Mouse (Mus musculus): ENCODE data around the gene Slc35e3.

Slc35e3 gene

DNA sequence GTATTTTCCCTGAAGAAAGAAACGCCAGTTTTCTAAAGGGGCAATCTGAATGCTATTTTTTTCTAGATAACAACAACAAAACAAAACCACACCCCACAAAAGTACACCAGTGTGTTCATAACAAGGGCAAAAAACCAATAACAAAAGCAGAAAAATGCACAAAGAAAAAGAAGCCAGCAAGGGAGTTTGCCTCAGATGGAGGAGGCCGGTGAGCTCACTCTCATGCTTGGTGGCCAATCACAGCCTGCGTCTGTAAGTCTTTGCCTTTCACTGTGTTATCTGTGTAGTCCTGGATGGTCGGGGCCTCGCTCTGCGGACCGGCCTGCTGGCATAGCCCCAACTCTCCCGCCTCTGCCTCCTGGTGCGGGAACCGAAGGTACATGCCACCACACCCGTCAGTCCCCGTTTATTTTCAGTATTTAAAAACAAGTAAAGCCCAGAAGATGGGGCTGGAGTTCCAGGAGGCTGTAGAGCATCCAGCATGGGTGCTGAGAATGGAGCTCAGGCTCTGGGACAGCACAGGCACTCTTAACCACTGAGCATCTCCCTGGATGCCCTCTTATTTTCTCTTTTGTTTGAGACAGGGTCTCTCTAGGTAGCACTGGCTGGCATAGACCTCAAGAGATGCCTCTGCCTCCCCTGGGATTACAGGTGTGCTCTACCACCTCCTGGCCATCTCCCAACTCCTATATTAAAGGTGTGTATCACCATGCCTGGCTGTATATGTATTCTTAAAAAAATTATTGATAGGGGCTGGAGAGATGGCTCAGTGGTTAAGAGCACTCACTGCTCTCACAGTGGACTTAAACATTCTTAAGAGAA lies 30.3 kb upstream of the Slc35e3 start:
- DNase-seq: no peak

DNA sequence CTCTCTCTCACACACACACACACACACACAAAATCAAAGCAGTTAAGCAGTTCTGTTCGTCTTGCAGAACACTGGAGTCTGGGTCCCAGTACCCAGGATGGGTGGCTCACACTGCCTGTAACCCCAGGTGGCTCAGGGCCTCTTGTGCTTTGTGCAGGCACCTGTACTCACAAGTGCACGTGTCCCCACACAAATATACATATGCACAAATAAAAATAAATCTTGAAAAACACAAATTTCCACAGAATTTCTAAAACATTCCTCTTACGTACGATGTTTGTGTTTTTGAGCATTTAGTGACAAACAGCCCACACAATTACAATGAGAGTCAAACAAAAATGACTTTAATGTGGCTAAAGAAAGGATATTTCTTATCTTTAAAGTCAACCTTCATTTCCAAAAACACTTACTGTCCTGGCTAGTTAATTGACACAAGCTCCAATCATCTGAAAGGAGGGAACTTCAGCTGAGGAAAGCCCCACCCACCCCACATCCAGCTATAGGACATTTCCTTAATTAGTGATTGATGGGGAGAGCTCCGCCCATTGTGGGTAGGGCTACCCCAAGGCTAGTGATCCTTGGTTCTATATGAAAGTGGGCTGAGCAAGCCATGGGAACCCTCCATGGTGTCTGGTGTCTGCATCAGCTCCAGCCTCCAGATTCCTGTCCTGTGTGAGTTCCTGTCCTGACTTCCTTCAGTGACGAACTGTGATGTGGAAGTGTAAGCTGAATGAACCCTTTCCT lies 29.4 kb upstream of the Slc35e3 start:
- DNase-seq: no peak

DNA sequence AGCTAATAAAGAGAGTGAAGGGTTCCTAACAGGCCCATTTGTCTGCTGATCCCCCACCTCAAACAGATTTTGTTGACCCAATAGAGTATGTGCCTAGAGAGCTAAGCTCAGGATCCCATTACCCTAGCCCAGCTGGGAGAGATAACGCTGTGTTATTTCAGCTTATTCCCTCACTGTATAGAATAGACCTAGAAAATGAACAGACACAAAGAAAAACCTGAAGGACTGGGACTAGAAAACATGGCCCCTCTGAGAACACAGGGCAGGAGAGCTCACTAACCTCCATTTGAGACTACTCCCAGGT lies 28.6 kb upstream of the Slc35e3 start:
- no peak for DNase-seq

DNA sequence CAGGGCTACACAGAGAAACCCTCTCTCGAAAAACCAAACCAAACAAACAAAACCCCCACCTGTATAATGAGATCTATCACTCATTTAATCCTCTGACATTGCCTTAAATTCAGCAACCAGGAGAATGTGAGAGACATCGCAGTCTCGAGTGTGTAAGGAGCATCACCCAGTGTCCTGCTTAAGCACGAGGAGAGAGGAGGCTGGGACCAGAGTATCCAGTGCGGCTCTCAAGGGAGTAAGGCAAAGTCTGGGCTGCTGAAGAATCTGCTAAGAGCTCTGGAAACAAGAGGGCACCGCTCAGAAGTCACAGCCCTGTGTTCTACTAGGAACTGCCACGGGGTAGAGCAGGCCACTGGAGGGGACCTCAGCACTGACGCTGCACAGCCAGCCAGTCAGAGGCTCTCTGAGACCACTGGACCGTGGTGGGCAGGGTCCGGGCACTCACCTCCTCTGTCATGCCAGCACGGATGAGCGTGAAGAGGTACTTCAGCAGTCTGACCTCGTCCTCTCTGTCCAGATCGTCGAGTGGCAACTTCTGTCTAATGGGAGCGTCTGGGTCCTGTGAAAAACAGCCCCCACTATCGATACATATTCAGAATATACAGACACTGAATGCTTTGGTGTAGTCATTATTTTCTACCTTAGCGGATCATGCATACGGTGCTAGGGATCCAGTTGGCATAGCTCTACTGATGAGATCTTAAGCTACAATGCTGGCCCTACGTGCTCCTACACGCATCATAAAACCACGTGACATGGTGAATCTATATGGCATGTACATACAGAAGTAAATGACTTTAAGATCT lies 28.0 kb upstream of the Slc35e3 start:
- no peak for DNase-seq

DNA sequence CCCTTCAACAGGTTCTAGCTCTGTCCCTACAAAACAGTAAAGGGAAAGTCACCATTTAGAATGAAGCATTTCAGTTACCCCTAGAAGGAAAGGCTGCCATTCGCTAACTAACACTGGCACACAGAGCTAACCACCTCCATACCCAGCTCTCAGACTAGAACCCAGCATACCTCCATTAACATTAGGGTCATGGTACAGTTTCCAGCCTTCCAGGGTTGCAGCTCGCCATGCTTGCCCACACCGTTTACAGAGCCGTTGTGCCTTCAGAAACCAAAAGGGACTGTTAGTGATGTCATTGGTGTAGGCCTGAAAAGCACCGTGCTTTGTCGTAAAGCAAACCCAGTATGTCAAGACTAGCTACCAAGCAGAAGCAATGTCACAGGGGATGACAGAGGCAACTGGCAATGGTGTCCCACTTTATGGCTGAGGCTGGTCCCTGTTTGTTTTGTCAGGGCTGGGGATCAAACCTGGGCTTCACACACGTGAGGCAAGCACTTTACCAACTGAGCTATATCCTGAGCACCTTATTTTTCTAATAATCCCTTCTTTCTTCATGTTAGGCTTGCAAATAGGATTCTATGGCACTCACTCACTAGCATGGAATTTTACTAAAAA lies 27.0 kb upstream of the Slc35e3 start:
- no peak for DNase-seq

DNA sequence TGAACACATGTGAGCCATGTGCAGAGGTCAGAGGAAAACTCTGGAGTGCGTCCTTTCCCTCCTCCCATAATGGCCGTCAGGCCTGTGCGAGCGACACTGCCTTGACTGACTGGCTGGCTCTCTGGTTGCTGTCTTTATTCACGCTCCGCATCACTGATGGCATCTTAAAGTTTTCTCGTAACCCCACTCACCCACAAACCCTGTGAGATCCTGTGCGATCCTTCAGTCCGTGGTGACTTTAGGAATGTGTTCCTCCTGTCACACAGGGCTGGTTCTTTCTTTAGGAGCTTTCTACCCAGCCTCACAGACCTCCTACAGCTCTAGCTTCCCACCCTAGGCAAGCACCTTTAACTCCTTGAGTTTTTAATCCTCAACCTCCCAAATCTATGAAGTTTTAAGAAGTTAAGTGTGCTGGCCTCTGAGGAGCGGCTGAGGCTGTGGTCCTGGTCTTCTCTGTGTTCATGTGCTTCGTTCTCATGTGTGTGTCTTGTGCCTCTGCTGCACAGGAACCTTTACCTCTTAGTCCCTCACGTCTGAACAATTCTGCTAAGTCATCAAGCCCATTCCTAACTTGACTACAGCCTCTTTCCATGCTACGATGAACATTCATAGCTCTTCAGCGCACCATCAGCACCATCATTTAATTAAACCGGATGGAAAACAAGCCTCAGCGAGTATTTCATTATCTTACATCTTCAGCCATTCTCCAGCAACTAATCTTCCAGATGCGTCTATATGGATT lies 26.4 kb upstream of the Slc35e3 start:
- no peak for DNase-seq

DNA sequence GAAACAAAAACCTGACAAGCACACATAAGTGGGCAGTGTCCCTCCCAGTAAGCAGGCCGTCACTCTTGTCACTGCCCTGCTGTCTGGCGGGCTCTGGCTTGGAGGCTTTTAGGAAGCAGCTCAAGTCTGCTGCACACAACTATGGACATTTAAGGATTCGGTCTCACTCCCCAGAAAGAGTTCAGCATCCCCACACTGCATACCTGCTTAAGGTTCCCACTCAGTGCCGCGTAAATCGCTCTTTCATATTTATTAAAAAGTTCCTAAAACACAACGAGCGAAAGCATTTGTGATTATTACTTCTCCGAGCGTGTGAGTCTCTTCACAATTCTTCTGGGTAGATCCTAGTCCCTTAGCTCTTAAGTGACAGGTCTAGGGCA lies 25.0 kb upstream of the Slc35e3 start:
- no peak for DNase-seq

DNA sequence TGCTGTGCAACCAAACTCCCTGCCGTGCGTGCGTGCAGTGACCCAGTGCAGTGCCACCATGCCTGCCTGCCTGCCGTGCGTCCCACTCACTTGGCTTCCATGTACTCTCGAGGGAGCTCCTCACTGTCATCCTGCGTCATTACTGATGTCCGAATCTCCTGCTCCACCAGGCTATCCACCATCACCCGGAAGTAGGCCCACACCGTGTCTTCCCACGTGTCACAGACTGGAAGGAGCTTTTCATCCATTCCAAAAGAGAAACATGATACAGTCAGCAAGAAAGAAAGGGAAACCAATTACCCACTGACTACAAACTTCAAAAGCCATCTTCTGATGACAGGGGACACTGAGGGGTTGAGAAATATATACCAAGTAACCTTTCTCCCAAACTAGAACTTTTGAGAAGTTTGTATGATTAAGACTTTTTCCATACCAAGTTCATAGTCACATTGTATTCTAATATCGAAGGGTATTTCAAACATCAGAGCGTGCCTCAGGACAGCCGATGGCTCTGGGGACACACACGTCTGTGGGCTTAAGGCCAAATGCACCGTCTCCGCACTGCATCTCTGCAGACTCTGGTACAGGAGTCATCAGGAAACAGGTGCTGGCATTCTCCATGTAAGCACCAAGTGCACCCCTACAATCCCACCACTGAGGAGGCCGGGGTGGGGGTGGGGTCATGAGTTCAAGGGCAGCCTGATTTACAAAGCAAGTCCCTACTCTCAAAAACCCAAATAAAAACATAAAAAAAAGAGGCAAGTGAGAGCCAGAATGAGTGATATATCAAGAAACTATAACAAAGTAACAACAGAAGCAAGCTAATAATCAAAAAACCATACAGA lies 24.3 kb upstream of the Slc35e3 start:
- DNase-seq: no peak

DNA sequence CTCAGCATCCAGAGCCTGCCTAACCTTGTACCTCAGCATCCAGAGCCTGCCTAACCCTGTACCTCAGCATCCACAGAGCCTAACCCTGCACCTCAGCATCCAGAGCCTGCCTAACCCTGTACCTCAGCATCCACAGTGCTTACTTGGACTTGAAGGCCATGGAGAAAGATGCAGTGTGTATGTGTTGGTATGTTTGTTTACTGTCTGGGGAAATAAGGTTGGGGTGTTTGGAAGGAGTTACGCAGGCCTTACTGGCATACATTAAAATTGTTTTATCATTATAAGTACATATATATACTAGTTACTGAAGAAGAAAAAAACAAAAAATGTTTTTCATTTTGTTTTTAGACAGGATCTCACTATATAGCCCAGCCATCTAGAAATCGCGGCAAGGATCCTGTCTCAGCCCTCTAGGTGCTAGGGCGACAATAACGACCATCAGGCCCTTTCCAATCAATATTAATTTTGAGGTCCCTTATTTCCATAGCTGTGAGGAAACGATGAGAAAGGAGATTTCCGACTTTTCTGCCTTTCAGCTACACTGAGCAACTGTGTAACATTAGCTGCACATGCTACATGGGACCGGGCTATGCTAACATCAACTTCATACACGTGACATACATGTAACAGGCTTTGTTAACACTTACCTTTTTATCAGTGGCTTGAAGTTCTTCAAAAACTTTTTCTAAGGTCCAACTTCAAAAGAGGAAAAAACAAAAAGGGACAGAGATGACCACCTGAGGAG lies 23.5 kb upstream of the Slc35e3 start:
- DNase-seq: no peak

DNA sequence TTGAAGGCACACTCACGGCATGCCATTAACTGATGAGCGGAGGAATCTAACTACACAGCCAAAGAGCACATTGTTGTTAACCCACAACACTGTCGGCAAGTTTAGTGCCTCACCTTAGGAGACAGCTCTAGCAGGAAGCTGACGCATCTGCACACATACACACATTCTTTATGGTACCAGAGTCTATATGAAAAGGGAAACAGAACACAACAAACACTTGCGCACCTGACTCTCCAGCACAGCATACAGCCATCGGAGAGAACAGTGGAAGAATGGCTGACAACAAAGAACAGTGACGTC lies 21.9 kb upstream of the Slc35e3 start:
- no peak for DNase-seq

DNA sequence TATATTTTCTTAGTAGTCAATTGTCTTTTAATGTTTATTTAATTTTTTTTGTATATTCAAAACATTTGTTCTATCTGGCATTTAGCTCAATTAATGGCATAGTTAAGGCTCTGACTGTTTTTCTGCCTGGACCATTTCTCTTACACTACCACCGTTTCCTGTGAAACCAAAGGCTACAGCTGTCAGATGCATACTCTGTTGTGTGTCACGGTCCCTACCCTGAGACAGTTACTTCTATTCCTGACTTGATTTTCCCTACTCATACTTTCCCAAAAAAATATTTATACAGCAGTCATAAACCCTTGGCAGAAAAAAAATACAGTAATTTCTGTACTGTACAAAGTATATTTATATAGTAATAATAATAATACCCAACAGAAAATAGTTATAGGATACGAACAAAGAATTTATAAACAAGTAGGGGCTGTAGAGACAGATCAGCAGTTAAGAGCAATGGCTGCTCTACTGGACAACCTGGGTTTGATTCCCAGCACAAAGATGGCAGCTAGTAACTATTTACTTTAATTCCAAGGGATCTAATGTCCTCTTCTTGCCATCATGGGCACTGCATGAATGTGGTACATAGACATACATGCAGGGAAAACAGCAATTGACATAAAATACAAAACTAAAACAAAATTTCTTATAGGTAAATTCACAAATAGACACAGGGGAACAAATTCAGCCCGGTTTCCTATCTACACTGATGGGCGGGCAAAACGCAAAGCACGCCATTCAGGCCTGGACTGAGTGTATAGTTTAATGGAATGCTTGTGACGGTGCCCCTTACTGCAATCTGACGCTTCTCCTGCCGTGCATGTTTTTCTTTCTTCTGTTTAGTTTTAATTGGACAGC lies 21.3 kb upstream of the Slc35e3 start:
- no peak for DNase-seq

DNA sequence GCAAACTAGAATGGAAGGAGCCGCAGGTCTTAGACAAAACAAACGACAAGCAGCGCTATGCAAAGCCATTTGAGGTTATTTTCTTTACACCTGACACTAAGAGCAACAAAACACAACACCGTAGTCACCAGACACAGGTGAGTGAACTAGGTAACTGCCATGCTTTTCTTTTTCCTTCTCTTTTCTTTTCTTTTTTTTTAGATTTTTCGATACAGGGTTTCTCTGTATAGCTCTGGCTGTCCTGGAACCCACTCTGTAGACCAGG lies 20.7 kb upstream of the Slc35e3 start:
- DNase-seq: no peak

DNA sequence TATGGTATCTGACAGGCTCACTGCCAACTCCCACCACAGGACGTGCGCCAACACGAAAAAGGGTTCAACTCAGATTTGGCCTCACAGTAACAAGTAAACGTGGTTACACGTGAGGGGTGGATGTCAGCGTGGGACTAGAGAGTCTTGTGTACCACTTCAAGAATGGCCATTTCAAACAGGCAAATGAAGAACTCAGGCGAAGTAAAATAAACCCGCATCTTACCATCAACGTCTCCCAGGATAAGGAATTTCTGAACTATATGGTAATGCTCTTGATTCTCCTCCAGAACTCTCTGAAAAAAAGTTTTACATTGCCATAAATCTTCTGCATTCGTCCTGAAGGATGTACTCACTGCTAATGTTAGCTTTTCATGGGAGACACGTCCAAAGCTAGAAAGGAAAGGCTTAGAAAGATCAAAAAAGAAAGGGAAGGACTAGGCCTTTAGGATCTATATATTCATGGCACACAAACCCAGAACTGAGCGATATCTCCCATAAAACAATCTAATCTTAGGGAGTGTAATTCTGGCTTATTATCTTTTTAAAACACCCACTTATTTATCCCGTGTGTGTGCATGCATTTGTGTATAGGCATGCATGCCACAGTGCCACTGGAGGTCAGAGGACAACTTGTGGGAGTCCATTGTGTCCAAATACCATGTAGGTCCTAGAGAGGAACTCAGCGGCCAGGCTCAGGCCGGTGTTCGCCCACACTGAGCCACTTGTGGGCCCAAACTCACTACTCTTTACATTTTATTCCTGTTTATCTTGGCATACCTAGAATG lies 20.1 kb upstream of the Slc35e3 start:
- no peak for DNase-seq

DNA sequence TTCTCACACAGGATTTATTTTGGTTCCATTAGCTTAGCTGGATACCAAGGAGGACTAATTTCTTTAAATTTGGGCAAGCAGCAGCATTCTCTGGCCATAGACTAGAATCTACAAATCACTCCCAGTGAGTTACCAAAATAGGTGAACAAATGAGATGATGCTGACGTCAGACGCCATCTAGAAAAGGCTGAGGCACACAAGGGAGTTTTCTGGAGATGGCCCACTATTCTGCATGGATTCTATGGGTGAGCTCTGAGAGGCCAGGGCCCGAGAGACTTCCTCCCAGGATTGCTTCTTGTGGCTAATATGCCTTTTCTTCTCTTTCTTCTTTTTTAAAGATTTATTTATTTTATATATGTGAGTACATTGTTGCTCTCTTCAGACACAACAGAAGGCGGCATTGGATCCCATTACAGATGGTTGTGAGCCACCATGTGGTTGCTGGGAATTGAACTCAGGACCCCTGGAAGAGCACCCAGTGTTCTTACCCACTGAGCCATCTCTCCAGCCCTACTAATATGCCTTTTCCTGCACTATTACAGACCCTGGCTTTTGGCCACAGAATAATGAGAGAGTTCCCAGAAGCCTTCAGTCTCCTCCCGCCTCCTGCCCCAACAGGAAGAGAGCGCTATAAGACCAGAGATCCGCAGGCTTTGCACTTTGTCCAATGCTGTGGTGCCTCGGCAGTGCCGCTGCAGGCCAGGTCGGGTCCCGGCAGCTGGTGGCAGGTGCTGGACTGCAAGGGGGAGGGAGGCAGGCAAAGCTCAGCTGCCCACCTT lies 19.1 kb upstream of the Slc35e3 start:
- DNase-seq: no peak

DNA sequence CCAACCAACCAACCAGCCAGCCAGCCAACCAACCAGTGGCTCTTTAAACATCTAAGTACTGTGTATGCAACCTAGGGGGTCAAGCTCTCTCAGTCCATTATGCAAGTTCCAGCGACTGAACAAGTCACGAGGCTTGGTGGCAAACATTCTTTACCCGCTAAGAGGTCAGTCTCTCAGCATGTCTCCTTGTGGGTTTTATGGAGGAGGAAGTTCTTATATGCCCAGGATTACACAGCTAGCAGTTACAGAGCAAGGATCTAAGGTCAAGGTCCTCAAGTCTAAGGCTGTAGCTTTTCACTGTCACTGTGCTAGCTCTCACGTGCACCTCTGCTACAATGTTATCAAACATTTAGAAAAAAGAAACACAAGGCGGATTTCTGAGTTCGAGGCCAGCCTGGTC lies 18.4 kb upstream of the Slc35e3 start:
- DNase-seq: no peak

DNA sequence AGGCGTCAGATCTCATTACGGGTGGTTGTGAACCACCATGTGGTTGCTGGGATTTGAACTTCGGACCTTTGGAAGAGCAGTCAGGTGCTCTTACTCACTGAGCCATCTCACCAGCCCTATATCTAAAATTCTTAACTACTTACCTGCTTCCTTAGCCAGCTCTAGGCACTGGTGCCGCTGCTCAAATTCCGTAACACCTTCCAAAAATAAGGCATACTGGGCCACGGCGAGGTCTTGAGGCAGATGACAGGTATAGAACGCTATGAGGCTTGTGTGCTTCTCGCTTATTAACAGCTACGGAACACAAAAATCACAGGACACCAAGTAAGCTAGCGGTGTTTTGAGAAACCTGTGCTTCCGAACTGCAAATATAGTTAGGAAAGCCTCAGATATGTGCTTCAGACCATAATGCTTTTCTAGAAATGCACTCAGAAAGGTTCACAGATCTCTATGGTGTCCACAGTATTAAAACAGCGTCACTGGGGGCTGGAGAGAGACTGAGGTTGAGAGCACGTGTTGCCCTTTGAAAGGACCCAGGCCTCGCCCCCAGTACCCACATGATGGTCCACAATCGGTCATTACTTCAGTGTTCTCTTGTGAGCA lies 17.5 kb upstream of the Slc35e3 start:
- DNase-seq: no peak

DNA sequence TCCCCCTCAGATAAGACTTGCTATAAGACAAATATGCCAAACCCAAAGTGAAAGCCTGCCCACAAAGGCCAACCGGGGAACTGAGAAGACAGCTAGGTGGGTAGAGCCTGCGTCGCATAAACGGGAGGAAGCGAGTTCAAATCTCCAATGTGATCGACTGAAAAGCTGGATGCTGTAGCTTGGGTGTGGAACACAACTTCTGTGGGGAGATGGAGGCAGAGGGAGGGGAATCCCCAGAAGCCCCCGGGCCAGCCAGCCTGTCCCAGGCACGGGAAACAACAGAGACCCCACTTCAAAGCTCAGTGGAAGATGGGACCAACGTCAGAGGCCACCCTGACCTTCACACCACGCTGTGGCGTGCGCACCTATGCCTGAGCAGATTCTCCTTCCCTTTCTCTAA lies 16.8 kb upstream of the Slc35e3 start:
- no peak for DNase-seq

DNA sequence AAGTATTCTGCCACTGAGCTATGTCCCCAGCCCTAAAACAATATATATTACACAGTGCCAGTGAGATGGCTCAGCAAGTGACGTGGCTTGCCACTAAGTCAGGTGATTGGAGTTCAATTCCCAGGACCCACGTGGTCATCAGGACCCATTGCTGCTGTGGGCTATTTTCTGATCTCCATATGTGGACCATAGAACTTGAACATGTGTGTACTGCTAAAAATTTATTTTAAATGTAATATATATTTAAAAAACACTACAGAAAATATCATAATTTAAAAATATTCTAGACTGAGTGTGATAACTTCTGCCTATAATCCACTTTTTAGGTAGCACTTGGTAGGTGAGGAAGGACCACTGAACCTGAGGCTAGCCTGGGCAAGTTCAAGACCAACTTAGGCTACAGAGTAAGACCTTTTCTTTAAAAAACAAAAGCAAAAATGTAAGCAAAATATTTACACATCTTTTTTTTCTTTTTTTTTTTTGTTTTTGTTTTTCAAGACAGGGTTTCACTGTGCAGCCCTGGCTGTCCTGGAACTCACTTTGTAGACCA lies 16.2 kb upstream of the Slc35e3 start:
- DNase-seq: no peak

Data from thymus, postnatal 4 days (tissue).